Mouse (Mus musculus) ES-E14 (cell line): Measurements from ENCODE around the gene Sorcs2.

ENCODE experiments used
- HCFC1 ChIP-seq: IDR thresholded peaks from 2 replicates; pipeline ENCODE4 v1.6.1; 2012; ENCODE audit warnings: low read length, inconsistent platforms, borderline replicate concordance; ENCODE audit not compliant: insufficient read depth
- MAFK ChIP-seq: IDR thresholded peaks from 2 replicates; pipeline ENCODE4 v1.6.1; 2014; ENCODE audit warnings: mild to moderate bottlenecking, low read depth, low read length, inconsistent platforms; ENCODE audit not compliant: insufficient read depth
- ZC3H11A ChIP-seq: IDR thresholded peaks from 2 replicates; pipeline ENCODE4 v1.6.1; 2012; ENCODE audit warnings: low read depth, mild to moderate bottlenecking, inconsistent platforms, low read length, borderline replicate concordance

- TF ChIP-seq ZC3H11A = no peak
- TF ChIP-seq MAFK = no peak
- TF ChIP-seq HCFC1 = no peak
These were observed 100.7 kb downstream of the Sorcs2 start for GRCm38 (mm10) chr5:36297246-36297645.
